Mouse (Mus musculus): ENCODE results near the gene Fam162a. TPM values are rescaled to one million over a fixed set of nuclear protein-coding genes. Genes with fewer than 3 reads are reported as not detected.
"Not testable (repeated sequence)": the region's sequence is repeated elsewhere in the genome, so short reads cannot be mapped to it uniquely, and the experiment has no call there.

Fam162a gene
- polyA plus RNA-seq, 1 experiment from 2014 or later: 259 TPM

- no peak overlapping the region for H3K27ac ChIP-seq
- ATAC-seq: no peak
- H3K9ac ChIP-seq: no peak overlapping the region
- no peaks in the 10 kb centered on the region for H3K9me3 ChIP-seq (replicated peaks)
- H3K4me3 ChIP-seq: no peak overlapping the region
- H3K4me1 ChIP-seq: peaks cover 17% of the 10 kb centered on the region
- WGBS (ENCODE audit: insufficient replicate concordance): 82% methylated on average over 8 of the region's 8 CpGs
- no peaks in the 10 kb centered on the region for H3K27me3 ChIP-seq (replicated peaks)
- H3K36me3 ChIP-seq: peaks cover 59% of the 10 kb centered on the region
- no peak overlapping the region for H3K4me2 ChIP-seq
Measured at GRCm38 (mm10) chr16:36054920-36055319, 16.5 kb downstream of the Fam162a start.

GRCm38 (mm10) chr16:36053524-36054275 lies 17.7 kb downstream of the Fam162a start:
- Histone ChIP-seq H3K4me3 (no peak overlapping the region), H3K9ac (no peak overlapping the region), H3K36me3 (peaks cover 71% of the 10 kb centered on the region), H3K4me1 (peaks cover 8% of the 10 kb centered on the region), H3K27me3 (replicated peaks) (no peaks in the 10 kb centered on the region), H3K27ac (no peak overlapping the region), H3K9me3 (replicated peaks) (no peaks in the 10 kb centered on the region), H3K4me2 (no peak overlapping the region)
- 68% methylated on average over 6 of the region's 6 CpGs for WGBS (ENCODE audit: insufficient replicate concordance)
- no peak for ATAC-seq

DNA sequence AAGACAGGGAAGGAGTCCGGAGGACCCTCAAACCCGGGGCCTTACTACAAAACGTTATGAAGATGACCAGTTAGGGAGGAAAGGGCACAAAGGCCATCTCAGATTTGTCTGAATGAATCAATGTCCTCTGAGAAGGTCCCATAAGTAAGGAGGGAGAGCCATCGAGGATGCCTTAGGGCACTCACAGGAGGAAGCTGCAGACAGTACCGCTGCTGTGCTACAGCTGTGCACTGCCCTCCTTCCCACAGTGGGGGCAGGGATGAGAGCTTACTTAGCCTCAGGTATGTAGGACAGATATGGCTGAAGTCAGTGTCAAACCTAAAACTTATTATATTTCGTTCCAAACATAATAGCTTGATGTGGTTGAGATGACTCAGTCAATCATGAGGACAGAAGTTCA lies 19.9 kb downstream of the Fam162a start:
- Histone ChIP-seq H3K9me3 (replicated peaks) (no peaks in the 10 kb centered on the region), H3K4me3 (no peak overlapping the region), H3K9ac (no peak overlapping the region), H3K27me3 (replicated peaks) (no peaks in the 10 kb centered on the region), H3K4me2 (no peak overlapping the region), H3K4me1 (no peaks in the 10 kb centered on the region), H3K36me3 (peaks cover 87% of the 10 kb centered on the region), H3K27ac (no peak overlapping the region)
- WGBS (ENCODE audit: insufficient replicate concordance): 83% methylated on average over 6 of the region's 6 CpGs
- no peak for ATAC-seq

GRCm38 (mm10) chr16:36047538-36047937 lies 23.9 kb downstream of the Fam162a start:
- Histone ChIP-seq H3K9ac (no peak overlapping the region), H3K27me3 (replicated peaks) (no peaks in the 10 kb centered on the region), H3K36me3 (peaks cover 98% of the 10 kb centered on the region), H3K4me1 (peaks cover 6% of the 10 kb centered on the region), H3K4me3 (no peak overlapping the region), H3K27ac (no peak overlapping the region), H3K4me2 (no peak overlapping the region), H3K9me3 (replicated peaks) (no peaks in the 10 kb centered on the region)
- ATAC-seq: no peak
- WGBS (ENCODE audit: insufficient replicate concordance): 83% methylated on average over 4 of the region's 4 CpGs

- H3K4me1 ChIP-seq: peaks cover 25% of the 10 kb centered on the region
- peaks cover 67% of the 10 kb centered on the region for H3K36me3 ChIP-seq
- no peaks in the 10 kb centered on the region for H3K9me3 ChIP-seq (replicated peaks)
- H3K27ac ChIP-seq: no peak overlapping the region
- H3K4me2 ChIP-seq: no peak overlapping the region
- ATAC-seq: no peak
- no peak overlapping the region for H3K9ac ChIP-seq
- no peak overlapping the region for H3K4me3 ChIP-seq
- WGBS (ENCODE audit: insufficient replicate concordance): 79% methylated on average over 4 of the region's 4 CpGs
- H3K27me3 ChIP-seq (replicated peaks): no peaks in the 10 kb centered on the region
Measured at GRCm38 (mm10) chr16:36043964-36044363, 27.4 kb downstream of the Fam162a start.

DNA sequence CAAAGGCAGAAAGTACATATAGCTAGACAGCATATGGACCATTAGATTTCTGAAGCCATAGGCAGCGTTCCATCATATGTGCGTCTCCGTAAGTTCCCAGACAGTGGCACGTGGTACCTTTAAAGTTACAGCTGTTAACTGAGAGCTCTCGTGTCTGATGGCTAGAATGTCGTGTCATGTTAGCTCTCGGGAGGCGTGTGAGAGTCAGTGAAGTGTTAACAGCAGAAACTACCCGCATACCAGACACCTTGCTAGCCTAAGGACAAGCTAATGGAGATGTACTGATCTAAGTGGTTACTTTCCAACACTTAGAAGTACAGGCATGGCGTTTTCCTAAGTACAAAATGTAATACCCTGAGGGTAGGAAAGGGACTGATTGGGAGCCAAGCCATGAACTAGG lies 28.3 kb downstream of the Fam162a start:
- Histone ChIP-seq H3K27me3 (replicated peaks) (no peaks in the 10 kb centered on the region), H3K36me3 (peaks cover 62% of the 10 kb centered on the region), H3K4me1 (peaks cover 25% of the 10 kb centered on the region), H3K4me3 (no peak overlapping the region), H3K4me2 (no peak overlapping the region), H3K27ac (no peak overlapping the region), H3K9ac (no peak overlapping the region), H3K9me3 (replicated peaks) (no peaks in the 10 kb centered on the region)
- 78% methylated on average over 10 of the region's 10 CpGs for WGBS (ENCODE audit: insufficient replicate concordance)
- ATAC-seq: no peak

DNA sequence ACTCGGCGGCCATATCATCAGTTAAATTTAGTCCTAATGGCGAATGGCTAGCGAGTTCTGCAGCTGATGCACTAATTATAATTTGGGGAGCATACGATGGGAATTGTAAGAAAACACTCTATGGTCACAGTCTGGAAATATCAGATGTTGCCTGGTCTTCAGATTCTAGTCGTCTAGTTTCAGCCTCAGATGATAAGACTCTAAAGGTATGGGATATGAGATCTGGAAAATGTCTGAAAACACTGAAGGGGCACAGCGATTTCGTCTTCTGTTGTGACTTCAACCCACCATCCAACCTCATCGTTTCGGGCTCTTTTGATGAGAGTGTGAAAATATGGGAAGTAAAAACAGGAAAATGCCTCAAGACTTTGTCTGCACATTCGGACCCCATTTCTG lies 29.8 kb downstream of the Fam162a start:
- Histone ChIP-seq H3K9ac (peak overlapping the region; percentile 84), H3K27ac (peak overlapping the region; percentile 86), H3K27me3 (replicated peaks) (no peaks in the 10 kb centered on the region), H3K9me3 (replicated peaks) (no peaks in the 10 kb centered on the region), H3K4me2 (peak overlapping the region; percentile 85), H3K4me1 (peaks cover 25% of the 10 kb centered on the region), H3K4me3 (peak overlapping the region; percentile 75), H3K36me3 (peaks cover 58% of the 10 kb centered on the region)
- no peak for ATAC-seq
- 15% methylated on average over 11 of the region's 11 CpGs for WGBS (ENCODE audit: insufficient replicate concordance)

- H3K4me1 ChIP-seq: peaks cover 25% of the 10 kb centered on the region
- H3K27ac ChIP-seq: peak within 1 kb of the TSS; percentile 86
- peak within 1 kb of the TSS; percentile 84 for H3K9ac ChIP-seq
- 1% methylated on average over 39 of the region's 39 CpGs for WGBS (ENCODE audit: insufficient replicate concordance)
- H3K36me3 ChIP-seq: peaks cover 53% of the 10 kb centered on the region
- peak; percentile 97 for ATAC-seq
- H3K27me3 ChIP-seq (replicated peaks): no peaks in the 10 kb centered on the region
- peak within 1 kb of the TSS; percentile 75 for H3K4me3 ChIP-seq
- H3K4me2 ChIP-seq: peak within 1 kb of the TSS; percentile 85
- no peaks in the 10 kb centered on the region for H3K9me3 ChIP-seq (replicated peaks)
Measured at GRCm38 (mm10) chr16:36040640-36041624, 30.5 kb downstream of the Fam162a start, which contains the start of gene Wdr5b. Wdr5b (plus strand) TSS chr16:36041190.

GRCm38 (mm10) chr16:36028120-36028519 lies 43.3 kb downstream of the Fam162a start:
- not testable (repeated sequence) for H3K4me3 ChIP-seq; ATAC-seq; H3K27ac ChIP-seq; H3K9ac ChIP-seq; H3K4me1 ChIP-seq; H3K4me2 ChIP-seq; H3K27me3 ChIP-seq (replicated peaks); H3K9me3 ChIP-seq (replicated peaks)
- H3K36me3 ChIP-seq: peaks cover 76% of the 10 kb centered on the region
- WGBS (ENCODE audit: insufficient replicate concordance): 79% methylated on average over 1 of the region's 2 CpGs

- no peak overlapping the region for H3K4me2 ChIP-seq
- no peaks in the 10 kb centered on the region for H3K9me3 ChIP-seq (replicated peaks)
- 84% methylated on average over 1 of the region's 1 CpGs for WGBS (ENCODE audit: insufficient replicate concordance)
- no peaks in the 10 kb centered on the region for H3K27me3 ChIP-seq (replicated peaks)
- no peaks in the 10 kb centered on the region for H3K4me1 ChIP-seq
- no peak overlapping the region for H3K4me3 ChIP-seq
- ATAC-seq: no peak
- no peak overlapping the region for H3K27ac ChIP-seq
- H3K9ac ChIP-seq: no peak overlapping the region
- peaks cover 72% of the 10 kb centered on the region for H3K36me3 ChIP-seq
Measured at GRCm38 (mm10) chr16:36016335-36016734, 55.1 kb downstream of the Fam162a start.

GRCm38 (mm10) chr16:36008396-36008795 lies 63.0 kb downstream of the Fam162a start:
- Histone ChIP-seq H3K4me1 (no peaks in the 10 kb centered on the region), H3K4me3 (no peak overlapping the region), H3K9me3 (replicated peaks) (no peaks in the 10 kb centered on the region), H3K4me2 (no peak overlapping the region), H3K9ac (no peak overlapping the region), H3K27me3 (replicated peaks) (no peaks in the 10 kb centered on the region), H3K36me3 (peaks cover 53% of the 10 kb centered on the region), H3K27ac (no peak overlapping the region)
- WGBS (ENCODE audit: insufficient replicate concordance): 93% methylated on average over 3 of the region's 3 CpGs
- no peak for ATAC-seq

- H3K4me2 ChIP-seq; H3K27ac ChIP-seq; H3K4me3 ChIP-seq; ATAC-seq; H3K9me3 ChIP-seq (replicated peaks); H3K4me1 ChIP-seq; H3K27me3 ChIP-seq (replicated peaks); H3K9ac ChIP-seq: not testable (repeated sequence)
- peaks cover 30% of the 10 kb centered on the region for H3K36me3 ChIP-seq
- WGBS (ENCODE audit: insufficient replicate concordance): 90% methylated on average over 4 of the region's 4 CpGs
Measured at GRCm38 (mm10) chr16:35998852-35999251, 72.5 kb downstream of the Fam162a start.
